16 mouse cellular contexts compared by ENCODE assay signal in genomic region chr19:10071892-10072291, GRCm38 (mm10). TPM values are rescaled to one million over a fixed set of nuclear protein-coding genes. Genes with fewer than 3 reads are reported as not detected.
DNase-seq lines count a peak whose midpoint lies in the region; ATAC-seq and TF ChIP-seq lines count a peak whose summit lies in the region.
"Had no signal": no experiment of that assay in that cellular context is flagged by ENCODE, and none has a peak within 500 bp of the region (broad histone marks: within the 10 kb centered on the region; RNA-seq: fewer than 3 reads in every experiment).

No protein-coding gene starts in this region.

- DNase-seq in embryo, embryonic 10 days (ENCODE audit: low spot score), result peak; percentile 14
- no peak for DNase-seq in embryo, embryonic 11 days
- no peak for DNase-seq in liver, adult 2 months (ENCODE audit: extremely low read depth, low read depth, low spot score)
- DNase-seq in liver, embryonic 11.5 days (ENCODE audit: low spot score), result no peak
- no peak for DNase-seq in thymus, postnatal 10 days (ENCODE audit: low spot score in 2 of 2)
- DNase-seq: cerebellum, adult 9-11 months; heart, postnatal 10 days; lung, adult 18-20 months; right cerebral cortex, postnatal 14 days; thymus, adult 18-20 months had no signal

- no peak overlapping the region for H3K4me2 ChIP-seq in liver, embryonic 11.5 days
- no peak overlapping the region for H3K4me2 ChIP-seq in forebrain, embryonic 16.5 days (ENCODE audit: low read length)
- H3K4me2 ChIP-seq in midbrain, embryonic 16.5 days (ENCODE audit: low read length), result no peak overlapping the region

- no peak for TF ChIP-seq CTCF in liver, adult 2 months (IDR thresholded peaks at IDR 0.05; ENCODE audit: low read depth, low read length)

- H3K27me3 ChIP-seq in liver, adult 2 months (ENCODE audit: control insufficient read depth, insufficient read depth, low read length), result no peaks in the 10 kb centered on the region
- H3K27me3 ChIP-seq in liver, embryonic 11.5 days (replicated peaks; ENCODE audit: control insufficient read depth, insufficient read depth, low read length), result no peaks in the 10 kb centered on the region
- no peaks in the 10 kb centered on the region for H3K27me3 ChIP-seq in forebrain, embryonic 16.5 days (replicated peaks; ENCODE audit: control insufficient read depth, insufficient read depth, low read length)
- H3K27me3 ChIP-seq in midbrain, embryonic 16.5 days (ENCODE audit: control insufficient read depth, insufficient read depth, low read depth, low read length), result no peaks in the 10 kb centered on the region

- peak overlapping the region; percentile 81 for H3K27ac ChIP-seq in liver, adult 2 months (replicated peaks; ENCODE audit: insufficient read depth, low read depth, low read length)
- H3K27ac ChIP-seq in liver, embryonic 11.5 days (ENCODE audit: low read depth, low read length), result no peak overlapping the region
- H3K27ac ChIP-seq in forebrain, embryonic 16.5 days (ENCODE audit: low read length), result peak overlapping the region; percentile 60
- peak overlapping the region; percentile 43 for H3K27ac ChIP-seq in midbrain, embryonic 16.5 days (ENCODE audit: low read length)
- H3K27ac ChIP-seq: limb, embryonic 10.5 days had no signal

- H3K4me3 ChIP-seq in liver, adult 2 months (ENCODE audit: insufficient read depth, low read depth, low read length), result no peak overlapping the region
- no peak overlapping the region for H3K4me3 ChIP-seq in liver, embryonic 11.5 days (ENCODE audit: low read depth, low read length)
- no peak overlapping the region for H3K4me3 ChIP-seq in forebrain, embryonic 16.5 days (replicated peaks; ENCODE audit: low read length)
- no peak overlapping the region for H3K4me3 ChIP-seq in midbrain, embryonic 16.5 days (ENCODE audit: low read depth, low read length)
- H3K4me3 ChIP-seq: limb, embryonic 10.5 days had no signal

- no peak overlapping the region for H3K9ac ChIP-seq in liver, adult 2 months (ENCODE audit: low read depth, low read length)
- H3K9ac ChIP-seq in liver, embryonic 11.5 days (ENCODE audit: low read depth, low read length), result no peak overlapping the region
- no peak overlapping the region for H3K9ac ChIP-seq in forebrain, embryonic 16.5 days (replicated peaks; ENCODE audit: low read depth, low read length)
- no peak overlapping the region for H3K9ac ChIP-seq in midbrain, embryonic 16.5 days (ENCODE audit: low read depth, low read length)

- WGBS in liver, adult 2 months, result 55% methylated on average over 4 of the region's 4 CpGs
- 88% methylated on average over 4 of the region's 4 CpGs for WGBS in liver, embryonic 11.5 days
- 53% methylated on average over 4 of the region's 4 CpGs for WGBS in forebrain, embryonic 16.5 days
- WGBS in midbrain, embryonic 16.5 days, result 52% methylated on average over 4 of the region's 4 CpGs

- TF ChIP-seq POLR2A in liver, adult 2 months (IDR thresholded peaks at IDR 0.05; ENCODE audit: extremely low read depth, insufficient read depth, low read length), result no peak

- H3K36me3 ChIP-seq in liver, adult 2 months (ENCODE audit: control insufficient read depth, insufficient read depth, low read length), result peaks cover 78% of the 10 kb centered on the region
- peaks cover 79% of the 10 kb centered on the region for H3K36me3 ChIP-seq in liver, embryonic 11.5 days (ENCODE audit: control insufficient read depth, insufficient read depth, low read length)
- H3K36me3 ChIP-seq in forebrain, embryonic 16.5 days (ENCODE audit: control insufficient read depth, insufficient read depth), result peaks cover 64% of the 10 kb centered on the region
- H3K36me3 ChIP-seq in midbrain, embryonic 16.5 days (ENCODE audit: control insufficient read depth, insufficient read depth, low read length), result peaks cover 59% of the 10 kb centered on the region

- H3K4me1 ChIP-seq in liver, adult 2 months (ENCODE audit: control insufficient read depth, insufficient read depth, low read length), result peaks cover 38% of the 10 kb centered on the region
- no peaks in the 10 kb centered on the region; the same call in 1 of the 2 replicates for H3K4me1 ChIP-seq in liver, embryonic 11.5 days (replicated peaks; ENCODE audit: control insufficient read depth, insufficient read depth, low read length)
- peaks cover 13% of the 10 kb centered on the region for H3K4me1 ChIP-seq in forebrain, embryonic 16.5 days (replicated peaks; ENCODE audit: control insufficient read depth, insufficient read depth, low read length)
- H3K4me1 ChIP-seq in midbrain, embryonic 16.5 days (ENCODE audit: control insufficient read depth, insufficient read depth, low read length), result no peaks in the 10 kb centered on the region
- H3K4me1 ChIP-seq: limb, embryonic 10.5 days had no signal

- H3K9me3 ChIP-seq in liver, embryonic 11.5 days (ENCODE audit: control insufficient read depth, low read length), result no peaks in the 10 kb centered on the region
- H3K9me3 ChIP-seq in forebrain, embryonic 16.5 days (ENCODE audit: control insufficient read depth, low read length), result no peaks in the 10 kb centered on the region
- H3K9me3 ChIP-seq in midbrain, embryonic 16.5 days (replicated peaks; ENCODE audit: control insufficient read depth, low read length, poor library complexity, severe bottlenecking), result no peaks in the 10 kb centered on the region

- no peak for ATAC-seq in liver, embryonic 11.5 days (replicated peaks; ENCODE audit: low FRiP score)
- ATAC-seq in forebrain, embryonic 16.5 days, result no peak
- ATAC-seq in midbrain, embryonic 16.5 days, result no peak
- ATAC-seq in megakaryocyte-erythroid progenitor cell, adult 5-6 weeks (replicated peaks; ENCODE audit: low FRiP score, low TSS enrichment, poor library complexity, severe bottlenecking), result no peak
- ATAC-seq: intestine, postnatal 0 days had no signal

- H3K79me2 ChIP-seq in liver, adult 2 months (ENCODE audit: control insufficient read depth, insufficient read depth, low read length), result 0 out of 2 replicates have a peak, but pooled peaks cover 4% of the 10 kb centered on the region

RNA-seq across cellular contexts. Expression of gene Fads2, which starts 29.7 kb away (rescaled TPM):
- 284 and 293 TPM in 2 replicates for total RNA-seq in liver, adult 2 months (2014; rRNA removed)
- polyA plus RNA-seq in liver, adult 2 months (2012; rRNA removed), result 586 and 618 TPM in 2 replicates
- 48.8 and 54.3 TPM in 2 replicates for polyA plus RNA-seq in liver, embryonic 11.5 days (2014; fragmentation: Nextera tagmentation; extraction: Ambion mirVana)
- polyA plus RNA-seq in forebrain, embryonic 16.5 days (2015; fragmentation: Nextera tagmentation; extraction: Ambion mirVana), result 171 and 173 TPM in 2 replicates
- 215 and 256 TPM in 2 replicates for polyA plus RNA-seq in midbrain, embryonic 16.5 days (2015; fragmentation: Nextera tagmentation; extraction: Ambion mirVana)
- 67.8 and 78.3 TPM in 2 replicates for total RNA-seq in megakaryocyte-erythroid progenitor cell, adult 5-6 weeks (2014; fragmentation: Nextera tagmentation)
- 47.2 and 69.6 TPM in 2 replicates for total RNA-seq in megakaryocyte-erythroid progenitor cell, adult 5-6 weeks (2017)

RNA-seq across cellular contexts. Expression of gene Fads3, which starts 30.5 kb away (rescaled TPM):
- total RNA-seq in liver, adult 2 months (2014; rRNA removed), result 1.4 and 2.8 TPM in 2 replicates
- polyA plus RNA-seq in liver, adult 2 months (2012; rRNA removed), result 4.8 TPM in 2 replicates
- 7.2 and 7.3 TPM in 2 replicates for polyA plus RNA-seq in liver, embryonic 11.5 days (2014; fragmentation: Nextera tagmentation; extraction: Ambion mirVana)
- 14.1 and 20.9 TPM in 2 replicates for polyA plus RNA-seq in forebrain, embryonic 16.5 days (2015; fragmentation: Nextera tagmentation; extraction: Ambion mirVana)
- 31.6 and 38.2 TPM in 2 replicates for polyA plus RNA-seq in midbrain, embryonic 16.5 days (2015; fragmentation: Nextera tagmentation; extraction: Ambion mirVana)
- 22.8 and 23.9 TPM in 2 replicates for total RNA-seq in megakaryocyte-erythroid progenitor cell, adult 5-6 weeks (2014; fragmentation: Nextera tagmentation)
- 15.9 and 18.7 TPM in 2 replicates for total RNA-seq in megakaryocyte-erythroid progenitor cell, adult 5-6 weeks (2017)
- total RNA-seq: neutrophil, adult 5-6 weeks had no signal
